Mouse (Mus musculus): ENCODE results near the gene Bicra. TPM values are rescaled to one million over a fixed set of nuclear protein-coding genes. Genes with fewer than 3 reads are reported as not detected.
A peak's percentile ranks its signal among the peaks of the same experiment; 100 is the strongest.

The Bicra gene
- total RNA-seq, 2 experiments from 2014 or later, result 8.1 to 8.2 TPM

- intact Hi-C loops (cut with DNase I), result loop anchor here (2.0 kb wide), 2 partner anchors 15 to 27 kb away; partner anchors contain the start of gene Bicra
- DNase-seq, result no peak
Observed at GRCm38 (mm10) chr7:16019256-16020094, 28.2 kb downstream of the Bicra start.

- intact Hi-C loops (cut with DNase I), result no loop called here
- peak; percentile 48 to 52 for DNase-seq
Observed at GRCm38 (mm10) chr7:16018016-16018810, 29.5 kb downstream of the Bicra start.

- DNase-seq, result no peak
- intact Hi-C loops (cut with DNase I), result no loop called here
Observed at GRCm38 (mm10) chr7:16015384-16015783, 32.3 kb downstream of the Bicra start.

GRCm38 (mm10) chr7:16014521-16015175 lies 33.1 kb downstream of the Bicra start:
- DNase-seq, result peak; percentile 52 to 56
- intact Hi-C loops (cut with DNase I), result no loop called here

- intact Hi-C loops (cut with DNase I), result no loop called here
- DNase-seq, result no peak
Observed at GRCm38 (mm10) chr7:16013722-16014275, 33.9 kb downstream of the Bicra start.

GRCm38 (mm10) chr7:16012576-16013263 lies 35.0 kb downstream of the Bicra start:
- DNase-seq, result peak; percentile 52 to 55
- intact Hi-C loops (cut with DNase I), result no loop called here

- intact Hi-C loops (cut with DNase I), result no loop called here
- DNase-seq, result no peak
Observed at GRCm38 (mm10) chr7:16011418-16012085, 36.2 kb downstream of the Bicra start.

GRCm38 (mm10) chr7:16010649-16011048 lies 37.1 kb downstream of the Bicra start:
- no peak for DNase-seq
- intact Hi-C loops (cut with DNase I), result no loop called here

GRCm38 (mm10) chr7:16009636-16010035 lies 38.1 kb downstream of the Bicra start:
- intact Hi-C loops (cut with DNase I), result loop anchor here (2.0 kb wide), 1 partner anchor 21 kb away; no protein-coding TSS in a partner anchor
- no peak for DNase-seq

- no peak for DNase-seq
- intact Hi-C loops (cut with DNase I), result loop anchor here (2.0 kb wide), 1 partner anchor 16 kb away; no protein-coding TSS in a partner anchor
Observed at GRCm38 (mm10) chr7:16005020-16005419, 42.7 kb downstream of the Bicra start.

GRCm38 (mm10) chr7:16004177-16004856 lies 43.4 kb downstream of the Bicra start:
- no peak for DNase-seq
- intact Hi-C loops (cut with DNase I), result loop anchor here (2.0 kb wide), 1 partner anchor 16 kb away; no protein-coding TSS in a partner anchor

- intact Hi-C loops (cut with DNase I), result no loop called here
Observed at GRCm38 (mm10) chr7:16003032-16003431, 44.7 kb downstream of the Bicra start.

GRCm38 (mm10) chr7:16002171-16002570 lies 45.5 kb downstream of the Bicra start:
- peak; percentile 75 to 81 for DNase-seq
- intact Hi-C loops (cut with DNase I), result no loop called here

More at GRCm38 (mm10) chr7:16003032-16003431, 44.7 kb downstream of the Bicra start:
- DNase-seq, result no peak

GRCm38 (mm10) chr7:16001691-16002090 lies 46.0 kb downstream of the Bicra start:
- intact Hi-C loops (cut with DNase I), result no loop called here
- DNase-seq, result peak in 1 of 2 experiments; percentile 5

GRCm38 (mm10) chr7:15993789-15994188 lies 53.9 kb downstream of the Bicra start:
- DNase-seq, result no peak
- intact Hi-C loops (cut with DNase I), result no loop called here

GRCm38 (mm10) chr7:15993152-15993551 lies 54.6 kb downstream of the Bicra start:
- no peak for DNase-seq
- intact Hi-C loops (cut with DNase I), result no loop called here

- DNase-seq, result no peak
- intact Hi-C loops (cut with DNase I), result no loop called here
Observed at GRCm38 (mm10) chr7:15991764-15992163, 56.0 kb downstream of the Bicra start.

GRCm38 (mm10) chr7:15987661-15988356 lies 59.9 kb downstream of the Bicra start:
- DNase-seq, result no peak
- intact Hi-C loops (cut with DNase I), result loop anchor here (10.0 kb wide), 1 partner anchor 277 kb away; no protein-coding TSS in a partner anchor

Measured in heart, postnatal 36 days (tissue).